Mouse (Mus musculus) megakaryocyte, embryonic 14.5 days (primary cell): Measurements from ENCODE around the gene Thop1.
"Not testable (repeated sequence)": the region's sequence is repeated elsewhere in the genome, so short reads cannot be mapped to it uniquely, and the experiment has no call there.

Source experiments
- FLI1 ChIP-seq: IDR thresholded peaks from 2 replicates; pipeline ENCODE4 v1.6.1; 2012; ENCODE audit warnings: low read length, inconsistent platforms, mixed read lengths
- GATA1 ChIP-seq: IDR thresholded peaks from 3 replicates; pipeline ENCODE4 v1.6.1; 2012; ENCODE audit warnings: mixed read lengths, low read length, inconsistent platforms, borderline replicate concordance

- not testable (repeated sequence) for TF ChIP-seq GATA1, FLI1
Measured at GRCm38 (mm10) chr10:81064519-81064918, 5.3 kb upstream of the Thop1 start.
